Mouse (Mus musculus): ENCODE results near the gene Gmpr2. TPM values are rescaled to one million over a fixed set of nuclear protein-coding genes. Genes with fewer than 3 reads are reported as not detected.

The Gmpr2 gene
- polyA plus RNA-seq, 1 experiment from 2014 or later: 57.5 TPM

Other genes starting within 250 kb of the Gmpr2 start
- gene Dhrs4, start 193.2 kb upstream of the Gmpr2 start, polyA plus RNA-seq (2015; fragmentation: Nextera tagmentation; extraction: Ambion mirVana): 65.5 and 70.4 TPM in 2 replicates
- 21.7 and 23.3 TPM in 2 replicates for gene Carmil3, start 181.3 kb upstream of the Gmpr2 start, polyA plus RNA-seq (2015; fragmentation: Nextera tagmentation; extraction: Ambion mirVana)
- 1.5 and 2.0 TPM in 2 replicates for gene Cpne6, start 161.5 kb upstream of the Gmpr2 start, polyA plus RNA-seq (2015; fragmentation: Nextera tagmentation; extraction: Ambion mirVana)
- gene Nrl, start 147.0 kb upstream of the Gmpr2 start, polyA plus RNA-seq (2015; fragmentation: Nextera tagmentation; extraction: Ambion mirVana): not detected in 2 replicates
- gene Pck2, start 131.7 kb upstream of the Gmpr2 start, polyA plus RNA-seq (2015; fragmentation: Nextera tagmentation; extraction: Ambion mirVana): 17.9 and 18.1 TPM in 2 replicates
- gene Dcaf11, start 111.9 kb upstream of the Gmpr2 start, polyA plus RNA-seq (2015; fragmentation: Nextera tagmentation; extraction: Ambion mirVana): 108 and 115 TPM in 2 replicates
- 0.63 TPM in 1 of 2 replicates, not detected in the other for gene A730061H03Rik, start 111.5 kb upstream of the Gmpr2 start, polyA plus RNA-seq (2015; fragmentation: Nextera tagmentation; extraction: Ambion mirVana)
- gene Fitm1, start 96.3 kb upstream of the Gmpr2 start, polyA plus RNA-seq (2015; fragmentation: Nextera tagmentation; extraction: Ambion mirVana): not detected in 2 replicates
- gene Psme1, start 93.8 kb upstream of the Gmpr2 start, polyA plus RNA-seq (2015; fragmentation: Nextera tagmentation; extraction: Ambion mirVana): 154 and 156 TPM in 2 replicates
- 8.2 and 8.8 TPM in 2 replicates for gene Emc9, start 86.6 kb upstream of the Gmpr2 start, polyA plus RNA-seq (2015; fragmentation: Nextera tagmentation; extraction: Ambion mirVana)
- 200 and 206 TPM in 2 replicates for gene Psme2, start 80.8 kb upstream of the Gmpr2 start, polyA plus RNA-seq (2015; fragmentation: Nextera tagmentation; extraction: Ambion mirVana)
- gene Rnf31, start 80.2 kb upstream of the Gmpr2 start, polyA plus RNA-seq (2015; fragmentation: Nextera tagmentation; extraction: Ambion mirVana): 13.3 and 22.0 TPM in 2 replicates
- 6.9 and 7.2 TPM in 2 replicates for gene Irf9, start 68.4 kb upstream of the Gmpr2 start, polyA plus RNA-seq (2015; fragmentation: Nextera tagmentation; extraction: Ambion mirVana)
- gene Rec8, start 53.9 kb upstream of the Gmpr2 start, polyA plus RNA-seq (2015; fragmentation: Nextera tagmentation; extraction: Ambion mirVana): 7.9 and 9.3 TPM in 2 replicates
- 65.5 and 76.0 TPM in 2 replicates for gene Ipo4, start 36.0 kb upstream of the Gmpr2 start, polyA plus RNA-seq (2015; fragmentation: Nextera tagmentation; extraction: Ambion mirVana)
- gene Gm49378, start 34.0 kb upstream of the Gmpr2 start, polyA plus RNA-seq (2015; fragmentation: Nextera tagmentation; extraction: Ambion mirVana): 1.1 and 1.5 TPM in 2 replicates
- gene Tm9sf1, start 28.1 kb upstream of the Gmpr2 start, polyA plus RNA-seq (2015; fragmentation: Nextera tagmentation; extraction: Ambion mirVana): 64.3 and 71.3 TPM in 2 replicates
- gene Tssk4, start 21.8 kb upstream of the Gmpr2 start, polyA plus RNA-seq (2015; fragmentation: Nextera tagmentation; extraction: Ambion mirVana): 0.57 and 0.67 TPM in 2 replicates
- 66.3 and 70.1 TPM in 2 replicates for gene Mdp1, start 11.4 kb upstream of the Gmpr2 start, polyA plus RNA-seq (2015; fragmentation: Nextera tagmentation; extraction: Ambion mirVana)
- gene Nedd8, start 183 bp downstream of the Gmpr2 start, polyA plus RNA-seq (2015; fragmentation: Nextera tagmentation; extraction: Ambion mirVana): 665 and 692 TPM in 2 replicates
- gene Tinf2, start 9.9 kb downstream of the Gmpr2 start, polyA plus RNA-seq (2015; fragmentation: Nextera tagmentation; extraction: Ambion mirVana): 45.1 and 51.6 TPM in 2 replicates
- 0.13 and 0.21 TPM in 2 replicates for gene Tgm1, start 42.0 kb downstream of the Gmpr2 start, polyA plus RNA-seq (2015; fragmentation: Nextera tagmentation; extraction: Ambion mirVana)
- gene Rabggta, start 50.3 kb downstream of the Gmpr2 start, polyA plus RNA-seq (2015; fragmentation: Nextera tagmentation; extraction: Ambion mirVana): 33.5 and 37.8 TPM in 2 replicates
- 77.1 and 78.8 TPM in 2 replicates for gene Dhrs1, start 73.7 kb downstream of the Gmpr2 start, polyA plus RNA-seq (2015; fragmentation: Nextera tagmentation; extraction: Ambion mirVana)
- gene Nop9, start 73.8 kb downstream of the Gmpr2 start, polyA plus RNA-seq (2015; fragmentation: Nextera tagmentation; extraction: Ambion mirVana): 44.4 and 46.4 TPM in 2 replicates
- 0.20 and 0.23 TPM in 2 replicates for gene Cideb, start 86.5 kb downstream of the Gmpr2 start, polyA plus RNA-seq (2015; fragmentation: Nextera tagmentation; extraction: Ambion mirVana)
- 0.18 and 0.29 TPM in 2 replicates for gene Ltb4r2, start 89.5 kb downstream of the Gmpr2 start, polyA plus RNA-seq (2015; fragmentation: Nextera tagmentation; extraction: Ambion mirVana)
- gene Ltb4r1, start 94.0 kb downstream of the Gmpr2 start, polyA plus RNA-seq (2015; fragmentation: Nextera tagmentation; extraction: Ambion mirVana): 0.45 TPM in 1 of 2 replicates, not detected in the other
- 3.6 and 5.4 TPM in 2 replicates for gene Adcy4, start 112.2 kb downstream of the Gmpr2 start, polyA plus RNA-seq (2015; fragmentation: Nextera tagmentation; extraction: Ambion mirVana)
- 2.1 and 2.4 TPM in 2 replicates for gene Ripk3, start 116.9 kb downstream of the Gmpr2 start, polyA plus RNA-seq (2015; fragmentation: Nextera tagmentation; extraction: Ambion mirVana)
- 17.0 and 18.9 TPM in 2 replicates for gene Nfatc4, start 151.2 kb downstream of the Gmpr2 start, polyA plus RNA-seq (2015; fragmentation: Nextera tagmentation; extraction: Ambion mirVana)
- 9.3 and 12.4 TPM in 2 replicates for gene Nynrin, start 182.1 kb downstream of the Gmpr2 start, polyA plus RNA-seq (2015; fragmentation: Nextera tagmentation; extraction: Ambion mirVana)
- gene Cbln3, start 212.5 kb downstream of the Gmpr2 start, polyA plus RNA-seq (2015; fragmentation: Nextera tagmentation; extraction: Ambion mirVana): 0.08 and 0.18 TPM in 2 replicates
- 9.6 and 10.8 TPM in 2 replicates for gene Khnyn, start 213.0 kb downstream of the Gmpr2 start, polyA plus RNA-seq (2015; fragmentation: Nextera tagmentation; extraction: Ambion mirVana)
- gene Sdr39u1, start 228.4 kb downstream of the Gmpr2 start, polyA plus RNA-seq (2015; fragmentation: Nextera tagmentation; extraction: Ambion mirVana): 71.0 and 72.3 TPM in 2 replicates